Mouse (Mus musculus) cerebellum, postnatal 25 days (tissue): ENCODE measurements at regions not wholly inside any gene's neighbourhood (a gene's known extent, or its start where the extent isn't known, plus 50 kb on each side); places are given as distances from the start of the nearest gene placed in this dataset.
A peak's percentile ranks its signal among the peaks of the same experiment; 100 is the strongest.

ENCODE experiments used
- DNase-seq, 2 experiments: peaks; one replicate each; pipeline ENCODE4 v3.0.0; 2021; ENCODE audit warnings: mixed read lengths in 2 of 2

GRCm38 (mm10) chr1:168010416-168010815 is 321.4 kb downstream of the Lmx1a start:
- no peak for DNase-seq

GRCm38 (mm10) chr1:168012069-168012468 is 323.0 kb downstream of the Lmx1a start:
- no peak for DNase-seq

- no peak for DNase-seq
Observed at GRCm38 (mm10) chr1:168012611-168013010, 323.6 kb downstream of the Lmx1a start.

- no peak for DNase-seq
Observed at GRCm38 (mm10) chr1:168016375-168016890, 327.4 kb downstream of the Lmx1a start.

GRCm38 (mm10) chr1:168026481-168026880 is 337.4 kb downstream of the Lmx1a start:
- DNase-seq, result no peak

GRCm38 (mm10) chr1:168044765-168045164 is 355.7 kb downstream of the Lmx1a start:
- DNase-seq, result no peak

- peak; percentile 14 to 26 for DNase-seq
Observed at GRCm38 (mm10) chr1:168046347-168046746, 357.3 kb downstream of the Lmx1a start.

- no peak for DNase-seq
Observed at GRCm38 (mm10) chr1:168046749-168047148, 357.7 kb downstream of the Lmx1a start.

- DNase-seq, result no peak
Observed at GRCm38 (mm10) chr1:168049965-168050364, 360.9 kb downstream of the Lmx1a start.

GRCm38 (mm10) chr1:168056479-168056878 is 367.4 kb downstream of the Lmx1a start:
- no peak for DNase-seq

GRCm38 (mm10) chr1:168057479-168057878 is 368.4 kb downstream of the Lmx1a start:
- no peak for DNase-seq

GRCm38 (mm10) chr1:168058769-168059168 is 369.7 kb downstream of the Lmx1a start:
- DNase-seq, result no peak

GRCm38 (mm10) chr1:168064065-168064664 is 367.9 kb downstream of the Pbx1 start:
- no peak for DNase-seq

GRCm38 (mm10) chr1:168065598-168066041 is 366.4 kb downstream of the Pbx1 start:
- DNase-seq, result no peak

- no peak for DNase-seq
Observed at GRCm38 (mm10) chr1:168066810-168067209, 365.3 kb downstream of the Pbx1 start.

- no peak for DNase-seq
Observed at GRCm38 (mm10) chr1:168068003-168068919, 363.8 kb downstream of the Pbx1 start.

- no peak for DNase-seq
Observed at GRCm38 (mm10) chr1:168068920-168069590, 363.0 kb downstream of the Pbx1 start.
